Mouse (Mus musculus): ENCODE results near the gene Hectd4.

GRCm38 (mm10) chr5:121340965-121341473 is 121.0 kb downstream of the Hectd4 start:
- no peak for TF ChIP-seq GATA1 (IDR thresholded peaks at IDR 0.05; ENCODE audit: borderline replicate concordance, low read length)
- TF ChIP-seq FLI1 (IDR thresholded peaks at IDR 0.05; ENCODE audit: low read length): no peak

Data from megakaryocyte, embryonic 14.5 days (primary cell).